Mouse (Mus musculus) brain, embryonic 14.5 days (tissue): ENCODE measurements around the gene Zfp933. TPM values are rescaled to one million over a fixed set of nuclear protein-coding genes. Genes with fewer than 3 reads are reported as not detected.
"Not testable (repeated sequence)": the region's sequence is repeated elsewhere in the genome, so short reads cannot be mapped to it uniquely, and the experiment has no call there.

Source experiments
- DNase-seq: peaks from one replicate; pipeline ENCODE4 v3.0.0-alpha.2; 2011; ENCODE audit warnings: low read depth
- CTCF ChIP-seq: fragments of 200-500 bp; IDR thresholded peaks from 2 replicates; pipeline ENCODE4 v1.5.1; 2012; ENCODE audit warnings: inconsistent platforms, mild to moderate bottlenecking, moderate library complexity, borderline replicate concordance; ENCODE audit not compliant: insufficient read depth, insufficient read length; ENCODE audit errors: extremely low read depth
- POLR2A ChIP-seq: fragments of 200-500 bp; IDR thresholded peaks from 2 replicates; pipeline ENCODE4 v1.6.1; 2012; ENCODE audit warnings: mild to moderate bottlenecking, inconsistent platforms, borderline replicate concordance; ENCODE audit not compliant: poor library complexity, insufficient read depth, insufficient read length, severe bottlenecking; ENCODE audit errors: extremely low read depth
- polyA plus RNA-seq: library from polyadenylated mRNA; depleted of rRNA; stranded (reverse); fragments of >200 nt; gene quantifications from 2 replicates; pipeline ENCODE4 v1.2.3, GENCODE M21; 2012; rRNA removed

Zfp933 gene
- polyA plus RNA-seq, 1 experiment = 8.4 TPM

DNA sequence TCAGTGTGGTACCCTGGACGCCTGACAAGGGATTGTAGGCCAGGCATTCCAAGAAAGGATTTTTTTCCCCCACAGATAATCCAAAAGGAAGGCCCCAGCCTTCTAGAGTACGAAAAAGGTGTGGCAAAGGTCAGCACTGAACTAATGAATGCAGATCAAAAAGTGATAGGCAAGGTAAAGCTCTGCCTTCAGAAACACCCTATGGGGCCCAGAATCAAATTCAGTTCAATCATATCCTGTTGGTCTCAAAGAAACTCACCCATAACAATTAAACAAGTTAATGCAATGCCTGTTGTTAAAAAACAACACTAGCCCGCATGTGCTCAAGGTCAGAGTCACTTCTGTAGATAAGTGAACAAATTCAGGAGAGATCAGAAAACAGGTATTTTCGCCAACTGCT, 23.8 kb downstream of the Zfp933 start:
- DNase-seq = no peak
- TF ChIP-seq CTCF (no peak), POLR2A (no peak)

DNA sequence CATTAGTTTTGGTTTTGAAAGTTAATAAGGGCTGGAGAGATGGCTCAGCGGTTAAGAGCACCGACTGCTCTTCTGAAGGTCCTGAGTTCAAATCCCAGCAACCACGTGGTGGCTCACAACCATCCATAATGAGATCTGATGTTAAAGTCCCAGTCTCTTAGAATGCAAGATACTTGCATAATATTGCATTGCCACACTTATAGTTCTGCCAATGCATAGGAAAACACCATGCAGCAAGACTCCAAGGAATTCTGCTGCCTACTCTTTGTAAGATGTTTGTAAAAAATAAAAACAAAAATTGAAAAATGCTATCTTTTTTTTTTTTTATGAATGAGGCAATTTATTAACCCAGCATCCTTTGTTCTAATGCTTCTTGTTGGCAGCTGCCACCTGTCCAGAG, 26.8 kb downstream of the Zfp933 start:
- not testable (repeated sequence) for DNase-seq

DNA sequence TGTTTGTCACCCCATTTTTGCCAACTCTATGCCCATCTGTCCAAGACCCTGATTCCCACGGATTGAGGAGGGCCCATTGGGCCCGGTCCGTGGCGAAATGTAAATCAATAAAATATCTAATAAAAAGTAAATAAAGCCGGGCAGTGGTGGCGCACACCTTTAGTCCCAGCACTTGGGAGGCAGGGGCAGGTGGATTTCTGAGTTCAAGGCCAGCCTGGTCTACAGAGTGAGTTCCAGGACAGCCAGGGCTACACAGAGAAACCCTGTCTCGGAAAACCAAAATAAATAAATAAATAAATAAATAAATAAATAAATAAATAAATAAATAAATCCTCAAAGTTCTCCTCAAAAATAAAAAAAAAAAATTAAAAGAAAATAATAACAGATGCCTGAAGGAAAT, 28.5 kb downstream of the Zfp933 start:
- DNase-seq = not testable (repeated sequence)

DNA sequence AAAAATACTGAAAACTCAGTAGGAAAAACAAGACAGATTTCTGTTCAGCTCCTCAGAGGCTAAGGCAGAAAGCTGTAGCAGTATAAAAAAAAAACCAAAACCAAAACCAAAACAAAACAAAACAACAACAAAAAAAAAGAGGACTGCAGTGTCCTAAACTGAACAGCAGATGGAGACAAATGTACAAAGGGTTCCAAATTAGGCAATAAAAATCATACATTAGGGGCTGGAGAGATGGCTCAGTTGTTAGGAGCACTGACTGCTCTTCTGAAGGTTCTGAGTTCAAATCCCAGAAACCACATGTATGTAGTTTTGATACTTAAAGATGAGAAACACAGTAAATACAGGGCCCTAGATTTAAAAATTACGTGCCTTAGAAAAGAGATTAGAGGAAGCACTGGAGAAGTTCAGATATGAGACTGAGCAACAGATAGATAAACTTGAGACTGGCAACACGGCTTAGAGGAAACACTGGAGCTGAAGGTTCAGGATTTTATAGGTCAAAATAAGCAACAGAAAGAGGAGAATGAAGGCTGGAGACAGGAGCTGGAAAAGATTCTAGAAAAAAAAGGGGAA, 33.5 kb downstream of the Zfp933 start:
- TF ChIP-seq CTCF (no peak), POLR2A (no peak)
- DNase-seq = no peak

DNA sequence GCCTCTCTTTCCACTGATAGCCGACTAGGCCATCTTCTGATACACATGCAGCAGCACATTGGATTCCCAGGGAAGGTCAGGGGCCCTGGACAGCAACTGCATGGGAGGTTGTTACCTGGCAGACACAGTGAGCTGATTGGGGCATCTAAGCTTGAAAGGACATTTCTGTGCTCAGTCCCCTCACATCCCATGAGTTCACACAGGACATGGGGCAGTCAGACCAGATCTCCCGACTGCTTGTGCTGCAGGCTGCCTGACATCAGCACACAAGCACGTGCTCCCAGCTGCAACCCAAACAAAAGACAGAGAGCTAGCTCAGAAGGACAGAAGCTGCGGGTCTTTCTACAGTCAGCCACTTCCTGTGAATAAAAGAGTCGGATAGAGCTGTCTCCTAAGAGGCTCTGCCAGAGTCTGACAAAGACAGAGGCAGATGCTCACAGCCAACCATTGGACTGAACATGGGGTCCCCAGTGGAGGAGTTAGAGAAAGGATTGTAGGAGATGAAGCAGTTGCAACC, 34.9 kb downstream of the Zfp933 start:
- TF ChIP-seq CTCF (no peak), POLR2A (no peak)
- no peak for DNase-seq

DNA sequence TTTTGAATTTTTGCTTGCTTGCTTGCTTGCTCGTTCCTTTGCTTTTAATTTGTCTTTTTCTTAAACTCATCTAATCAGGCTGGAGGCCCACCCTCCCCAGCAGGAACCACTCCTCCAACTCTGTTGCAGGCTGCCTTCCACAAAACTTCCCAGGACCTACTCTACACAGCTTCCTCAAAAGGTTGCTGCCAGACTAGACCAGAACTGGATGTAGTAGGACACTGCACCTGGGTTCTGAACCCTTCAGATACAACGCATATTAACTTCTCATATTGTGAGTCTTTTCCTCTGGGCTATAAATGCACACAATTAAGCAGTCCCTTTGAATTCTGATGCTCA, 38.2 kb downstream of the Zfp933 start:
- not testable (repeated sequence) for DNase-seq

DNA sequence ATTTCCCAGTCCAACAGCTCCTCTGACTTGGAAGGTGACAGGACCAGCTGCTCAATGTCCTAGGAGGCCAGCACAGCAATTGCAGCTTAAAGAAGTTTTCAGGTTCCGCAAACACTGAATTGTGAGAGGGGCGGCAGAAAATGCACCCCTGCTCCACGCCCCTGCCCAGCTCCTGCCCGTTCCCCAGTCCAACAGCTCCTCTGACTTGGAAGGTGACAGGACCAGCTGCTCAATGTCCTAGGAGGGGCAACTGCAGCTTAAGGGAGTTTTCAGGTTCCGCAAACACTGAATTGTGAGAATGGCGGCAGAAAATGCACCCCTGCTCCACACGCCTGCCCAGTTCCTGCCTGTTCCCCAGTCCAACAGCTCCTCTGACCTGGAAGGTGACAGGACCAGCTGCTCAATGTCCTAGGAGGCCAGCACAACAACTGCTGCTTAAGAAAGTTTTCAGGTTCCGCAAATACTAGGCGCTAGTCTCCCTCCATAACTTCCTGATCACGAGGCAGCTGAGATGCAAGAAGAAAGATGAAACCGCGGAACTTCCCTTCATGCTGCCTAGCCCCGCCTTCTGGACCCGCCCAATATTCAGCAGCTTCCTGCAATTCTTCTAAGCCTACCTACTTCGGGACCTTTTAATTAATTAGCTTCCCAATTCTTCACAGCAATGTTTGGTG, 38.7 kb downstream of the Zfp933 start, which contains the start of gene Zfp984:
TSS of gene Zfp984 (minus strand) at position 497 of the 674 bp plus-strand sequence.
- peak; percentile 68 for DNase-seq

DNA sequence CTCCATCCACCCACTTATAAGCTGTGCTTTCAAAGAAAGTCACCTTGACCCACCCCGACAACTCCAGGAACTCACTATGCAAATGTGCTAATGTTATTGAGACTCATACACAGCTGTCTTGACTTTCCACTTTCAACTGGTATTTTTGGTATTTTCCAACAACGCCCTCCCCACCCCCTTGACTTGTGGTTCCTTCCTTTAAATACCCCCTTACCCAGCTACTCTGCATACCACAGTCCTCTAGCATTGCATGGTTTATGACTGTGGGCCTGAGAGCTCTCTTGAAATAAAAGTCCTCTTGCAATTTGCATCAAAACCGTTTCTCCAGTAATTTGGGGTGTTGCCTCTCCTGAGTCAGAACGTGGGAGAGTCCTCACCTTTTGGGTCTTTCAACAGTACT, 39.7 kb downstream of the Zfp933 start:
- not testable (repeated sequence) for DNase-seq

DNA sequence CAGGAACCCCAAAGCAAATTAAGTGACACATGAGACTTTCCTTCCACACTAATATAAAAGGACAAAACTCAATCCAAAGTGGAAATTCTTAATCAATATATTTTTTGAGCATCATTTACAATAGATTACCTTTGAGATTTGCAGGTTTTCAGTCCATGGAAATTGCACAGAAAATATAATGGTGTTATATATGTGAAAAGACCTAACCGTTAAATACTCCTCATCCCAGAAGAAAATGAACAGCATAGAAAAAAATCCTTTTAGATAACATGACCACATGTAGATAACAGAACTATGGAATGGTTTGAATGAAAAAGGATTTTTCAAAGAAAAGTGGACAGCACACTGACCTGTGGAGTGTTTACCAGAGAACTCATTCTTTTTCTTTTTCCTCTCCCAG, 52.9 kb downstream of the Zfp933 start:
- DNase-seq = not testable (repeated sequence)

DNA sequence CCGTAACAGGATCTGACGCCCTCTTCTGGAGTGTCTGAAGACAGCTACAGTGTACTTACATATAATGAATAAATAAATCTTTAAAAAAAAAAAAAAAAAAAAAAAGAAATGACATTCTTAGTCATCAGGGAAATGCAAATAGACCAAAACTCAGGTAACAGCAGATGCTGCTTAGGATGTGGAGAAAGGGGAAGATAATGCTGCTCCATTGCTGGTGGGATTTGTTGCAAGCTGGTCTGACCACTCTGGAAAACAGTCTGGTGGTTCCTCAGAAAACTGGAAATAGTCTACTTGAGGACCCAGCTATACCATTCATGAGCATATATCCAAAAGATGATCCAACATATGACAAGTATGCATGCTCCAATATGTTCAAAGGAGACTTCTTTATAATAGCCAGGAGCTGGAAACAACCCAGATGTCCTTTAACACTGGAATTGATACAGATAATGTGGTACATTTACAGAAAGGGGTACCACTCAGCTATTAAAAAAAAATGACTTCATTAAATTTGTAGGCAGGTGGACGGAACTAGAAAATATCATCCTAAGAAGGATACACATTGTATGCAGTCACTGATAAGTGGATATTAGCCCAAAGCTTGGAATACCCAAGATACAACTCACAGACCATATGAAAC, 54.0 kb downstream of the Zfp933 start:
- not testable (repeated sequence) for DNase-seq

DNA sequence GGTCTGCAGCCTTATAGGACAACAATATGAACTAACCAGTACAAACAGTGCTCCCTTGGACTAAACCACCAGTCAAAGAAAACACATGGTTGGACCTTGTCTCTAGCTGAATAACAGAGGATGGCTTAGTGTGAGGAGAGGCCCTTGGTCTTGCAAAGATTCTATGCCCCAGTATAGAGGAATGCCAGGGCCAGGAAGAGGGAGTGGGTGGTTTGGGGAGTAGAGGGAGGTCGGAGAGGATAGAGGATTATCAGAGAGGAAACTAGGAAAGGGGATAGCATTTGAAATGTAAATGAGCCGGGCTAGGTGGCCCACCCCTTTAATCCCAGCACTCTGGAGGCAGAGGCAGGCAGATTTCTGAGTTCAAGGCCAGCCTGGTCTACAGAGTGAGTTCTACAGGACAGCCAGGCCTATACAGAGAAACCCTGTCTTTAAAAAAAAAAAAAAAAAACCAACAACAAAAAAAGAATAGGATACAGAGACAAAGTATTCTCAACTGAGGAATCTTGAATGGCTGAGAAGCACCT, 54.7 kb downstream of the Zfp933 start:
- not testable (repeated sequence) for DNase-seq

DNA sequence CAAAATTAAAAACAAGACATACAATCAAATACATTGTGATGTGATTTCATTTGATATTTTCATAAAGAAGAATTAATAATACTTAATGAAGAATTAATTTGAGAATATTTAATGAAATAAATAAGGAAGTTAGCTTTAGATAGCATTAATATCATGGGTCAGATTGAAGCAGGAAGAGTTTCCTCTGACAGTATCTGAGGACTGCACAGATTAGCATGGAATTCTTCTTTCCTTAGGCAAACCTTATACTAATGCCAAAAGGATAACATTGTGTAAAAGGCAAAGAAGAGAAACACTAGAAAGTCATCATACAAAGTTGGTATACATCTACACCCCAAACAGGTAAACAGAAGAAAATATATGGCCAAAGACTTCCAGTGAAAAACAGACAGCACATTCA, 56.4 kb downstream of the Zfp933 start:
- DNase-seq = not testable (repeated sequence)

Other genes with a start within 250 kb of the Zfp933 start
- gene Zfp979, start 205.9 kb downstream of the Zfp933 start, polyA plus RNA-seq = 0.59 and 1.1 TPM in 2 replicates
- not detected in 2 replicates for gene Zfp534, start 145.8 kb downstream of the Zfp933 start, polyA plus RNA-seq
- 2.7 TPM in 2 replicates for gene Zfp984, start 38.6 kb downstream of the Zfp933 start, polyA plus RNA-seq
- gene Miip, start 20.4 kb upstream of the Zfp933 start, polyA plus RNA-seq = 82.1 and 132 TPM in 2 replicates
- gene Fv1, start 20.6 kb upstream of the Zfp933 start, polyA plus RNA-seq = 7.9 and 8.6 TPM in 2 replicates
- gene Mfn2, start 56.3 kb upstream of the Zfp933 start, polyA plus RNA-seq = 61.7 and 84.6 TPM in 2 replicates
- gene Plod1, start 88.4 kb upstream of the Zfp933 start, polyA plus RNA-seq = 19.7 and 25.3 TPM in 2 replicates
- gene 2510039O18Rik, start 92.5 kb upstream of the Zfp933 start, polyA plus RNA-seq = 56.2 and 63.5 TPM in 2 replicates
- not detected in 2 replicates for gene Nppb, start 137.4 kb upstream of the Zfp933 start, polyA plus RNA-seq
- 0.85 and 1.1 TPM in 2 replicates for gene Nppa, start 152.4 kb upstream of the Zfp933 start, polyA plus RNA-seq
- 57.2 and 64.1 TPM in 2 replicates for gene Clcn6, start 190.5 kb upstream of the Zfp933 start, polyA plus RNA-seq
- gene Mthfr, start 190.7 kb upstream of the Zfp933 start, polyA plus RNA-seq = 38.6 and 39.4 TPM in 2 replicates
- 4.6 and 5.7 TPM in 2 replicates for gene Agtrap, start 239.7 kb upstream of the Zfp933 start, polyA plus RNA-seq